Mouse (Mus musculus): ENCODE results near the gene Pgp.

DNA sequence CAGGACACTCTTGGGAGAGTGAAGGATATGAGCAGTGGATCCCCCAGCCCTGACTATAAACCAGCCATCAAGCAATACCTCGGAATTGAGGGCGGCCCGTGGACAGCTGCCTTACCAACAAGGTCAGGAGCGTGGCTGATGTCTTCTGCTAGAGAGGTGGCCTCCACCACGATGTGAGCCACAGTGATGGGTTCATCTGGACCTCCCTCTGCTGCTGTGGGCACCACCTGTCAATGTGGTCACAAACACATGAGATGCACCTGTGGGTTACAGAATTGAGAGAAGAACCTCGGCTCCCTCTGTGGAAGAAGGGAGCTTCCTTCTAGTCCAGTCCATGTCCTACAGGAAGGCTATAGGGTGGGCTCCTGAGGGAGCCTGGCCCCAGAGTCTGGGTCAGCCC is 20.7 kb upstream of the Pgp start:
- no peak for TF ChIP-seq CTCF (IDR thresholded peaks at IDR 0.05; ENCODE audit: extremely low read depth, insufficient read depth, low read length)
- TF ChIP-seq POLR2A (IDR thresholded peaks at IDR 0.05; ENCODE audit: extremely low read depth, insufficient read depth, low read length): no peak

Data from cortical plate, adult 2 months (tissue).